Mouse (Mus musculus): ENCODE data around the gene Sfxn1. TPM values are rescaled to one million over a fixed set of nuclear protein-coding genes. Genes with fewer than 3 reads are reported as not detected.

Gene Sfxn1
- polyA plus RNA-seq, 1 experiment from 2014 or later, result 56.2 TPM

DNA sequence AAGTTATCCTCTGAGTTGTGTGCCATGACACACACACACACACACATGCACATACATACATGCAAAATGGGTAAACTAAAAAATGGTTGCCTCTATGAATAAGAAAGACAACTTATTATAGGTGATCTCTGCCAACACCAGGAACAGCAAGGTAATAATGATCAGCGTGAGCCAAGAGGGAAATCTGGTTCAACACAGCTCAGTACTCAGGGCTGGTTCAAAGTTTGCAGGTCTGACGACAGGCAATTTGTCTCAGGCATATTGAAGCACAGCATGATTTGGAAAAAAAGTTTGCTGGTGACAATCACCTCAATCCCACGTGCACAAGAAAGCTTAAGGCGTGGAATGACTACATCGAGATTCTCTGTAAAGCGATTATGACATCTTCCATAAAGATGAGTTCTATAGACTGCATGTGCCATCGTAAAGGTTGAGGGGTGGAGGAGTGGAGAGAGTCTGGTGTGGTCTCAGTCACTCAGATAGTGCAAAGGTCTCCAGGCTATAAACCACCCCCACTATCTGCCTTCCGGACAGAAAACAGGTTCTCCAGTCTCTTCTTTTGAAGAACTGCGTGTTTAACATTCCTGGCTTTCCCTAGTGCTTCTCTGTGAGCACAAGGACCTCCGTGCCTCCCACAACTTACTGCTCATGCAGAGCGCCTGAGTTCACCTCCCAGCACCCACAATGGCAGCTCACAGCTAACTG is 6.0 kb downstream of the Sfxn1 start:
- Histone ChIP-seq H3K4me3 (replicated peaks) (no peak overlapping the region), H3K36me3 (replicated peaks) (peaks cover 12% of the 10 kb centered on the region; the same call in 1 of the 2 replicates), H3K27me3 (no peaks in the 10 kb centered on the region), H3K4me2 (no peak overlapping the region), H3K9ac (no peak overlapping the region), H3K4me1 (replicated peaks) (peaks cover 77% of the 10 kb centered on the region), H3K27ac (replicated peaks) (peak overlapping the region; percentile 49; the same call in 1 of the 2 replicates), H3K9me3 (replicated peaks) (no peaks in the 10 kb centered on the region)
- no peak for ATAC-seq (ENCODE audit: insufficient read depth)
- 62% methylated on average over 11 of the region's 11 CpGs for WGBS (ENCODE audit: insufficient replicate concordance)

DNA sequence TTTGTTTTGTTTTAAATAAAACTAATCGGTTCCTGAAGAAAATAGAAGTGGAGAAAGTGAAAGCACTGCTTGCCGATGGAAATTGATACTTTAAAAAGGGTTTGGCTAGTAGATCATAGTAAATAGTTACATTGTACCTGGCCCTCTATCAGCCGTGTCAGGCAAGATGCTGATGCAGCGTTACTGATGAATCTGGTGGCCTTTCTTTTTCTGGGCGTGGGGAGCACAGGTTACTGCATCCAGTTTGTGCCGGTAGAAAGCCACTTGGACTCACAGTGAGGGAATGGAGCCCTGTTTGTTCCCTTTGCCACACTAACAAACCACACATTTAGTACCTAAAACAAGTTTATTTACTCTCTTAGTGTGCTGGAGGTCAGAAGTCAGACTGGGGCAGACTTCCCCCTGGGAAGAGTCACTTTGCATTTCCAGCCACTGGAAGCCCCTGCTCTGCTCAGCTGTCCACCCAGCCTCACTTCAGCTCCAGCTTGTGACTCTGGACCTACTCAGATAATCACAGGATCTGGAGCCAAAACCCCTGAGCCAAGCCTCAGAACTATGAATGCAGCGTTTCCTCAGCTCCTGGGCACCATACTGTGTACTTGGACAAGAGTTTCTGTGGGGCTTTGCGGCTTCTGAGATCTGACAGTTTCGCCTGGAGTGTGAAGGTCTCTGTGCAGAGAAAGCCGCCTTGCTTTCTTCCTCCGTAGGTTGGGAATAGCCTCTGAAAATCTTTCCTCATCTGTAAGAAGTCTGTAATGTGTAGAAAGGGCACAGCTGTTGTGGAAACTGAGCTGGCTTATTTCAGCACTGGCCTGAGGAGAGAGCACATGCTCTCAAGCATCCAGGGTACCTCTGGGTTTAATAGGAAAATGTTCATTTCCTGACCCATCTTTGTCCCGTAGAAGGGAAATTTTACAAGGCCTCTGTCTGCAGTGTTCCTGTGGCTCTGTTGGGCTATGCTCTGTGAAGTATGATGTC is 8.4 kb downstream of the Sfxn1 start:
- Histone ChIP-seq H3K9me3 (replicated peaks) (no peaks in the 10 kb centered on the region), H3K4me3 (replicated peaks) (no peak overlapping the region), H3K4me2 (no peak overlapping the region), H3K36me3 (replicated peaks) (peaks cover 12% of the 10 kb centered on the region), H3K27ac (replicated peaks) (peak overlapping the region; percentile 19; the same call in 1 of the 2 replicates), H3K4me1 (replicated peaks) (peaks cover 63% of the 10 kb centered on the region), H3K27me3 (no peaks in the 10 kb centered on the region), H3K9ac (no peak overlapping the region)
- WGBS (ENCODE audit: insufficient replicate concordance), result 51% methylated on average over 12 of the region's 12 CpGs
- ATAC-seq (ENCODE audit: insufficient read depth), result no peak

DNA sequence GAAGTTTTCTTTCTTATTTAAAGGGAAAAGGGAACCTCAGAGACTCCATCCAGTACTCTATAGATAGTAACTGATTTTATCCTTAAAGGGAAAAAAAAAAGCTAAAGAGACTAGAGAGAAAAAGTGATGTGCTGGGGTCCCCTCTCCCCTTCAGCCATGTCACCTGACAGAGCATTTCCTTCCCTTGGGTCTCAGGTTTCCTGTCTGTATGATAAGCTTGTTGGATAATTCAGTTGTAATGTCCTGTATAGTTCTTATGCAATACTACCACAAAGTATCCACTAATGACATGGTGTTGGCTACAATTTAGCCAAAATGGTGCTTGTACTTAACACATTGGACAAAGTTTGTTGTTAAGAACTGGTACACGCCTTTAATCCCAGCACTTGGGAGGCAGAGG is 9.1 kb downstream of the Sfxn1 start:
- H3K27me3 ChIP-seq, result no peaks in the 10 kb centered on the region
- no peak overlapping the region; the same call in 1 of the 2 replicates for H3K27ac ChIP-seq (replicated peaks)
- peaks cover 13% of the 10 kb centered on the region for H3K36me3 ChIP-seq (replicated peaks)
- H3K4me2 ChIP-seq, result no peak overlapping the region
- H3K9ac ChIP-seq, result no peak overlapping the region
- WGBS (ENCODE audit: insufficient replicate concordance), result 67% methylated on average over 1 of the region's 1 CpGs
- no peak overlapping the region for H3K4me3 ChIP-seq (replicated peaks)
- ATAC-seq (ENCODE audit: insufficient read depth), result no peak
- H3K4me1 ChIP-seq (replicated peaks), result peaks cover 56% of the 10 kb centered on the region
- H3K9me3 ChIP-seq (replicated peaks), result no peaks in the 10 kb centered on the region

DNA sequence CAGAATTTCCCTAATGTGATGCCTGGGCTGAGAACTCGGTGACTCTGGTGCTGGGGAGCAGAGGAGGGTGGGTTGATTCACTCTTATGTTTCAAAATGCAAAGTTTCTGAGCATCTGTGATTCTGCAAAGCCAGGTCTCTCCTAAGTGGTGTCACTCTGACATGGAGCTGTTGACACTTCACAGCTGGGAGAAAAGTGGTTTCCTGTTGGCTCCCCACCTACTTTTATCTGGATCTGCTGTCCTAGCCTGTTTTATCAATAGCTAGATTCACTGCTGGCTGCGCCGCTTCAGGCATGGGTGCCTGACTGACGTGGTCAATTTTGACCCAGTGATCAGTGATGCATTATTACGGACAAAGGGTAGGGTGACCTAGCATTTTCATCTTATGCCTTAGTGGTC is 11.3 kb downstream of the Sfxn1 start:
- Histone ChIP-seq H3K36me3 (replicated peaks) (peaks cover 27% of the 10 kb centered on the region), H3K9me3 (replicated peaks) (no peaks in the 10 kb centered on the region), H3K4me1 (replicated peaks) (peaks cover 38% of the 10 kb centered on the region), H3K9ac (no peak overlapping the region), H3K27ac (replicated peaks) (no peak overlapping the region), H3K4me2 (no peak overlapping the region), H3K27me3 (no peaks in the 10 kb centered on the region), H3K4me3 (replicated peaks) (no peak overlapping the region)
- 39% methylated on average over 5 of the region's 5 CpGs for WGBS (ENCODE audit: insufficient replicate concordance)
- ATAC-seq (ENCODE audit: insufficient read depth), result no peak

DNA sequence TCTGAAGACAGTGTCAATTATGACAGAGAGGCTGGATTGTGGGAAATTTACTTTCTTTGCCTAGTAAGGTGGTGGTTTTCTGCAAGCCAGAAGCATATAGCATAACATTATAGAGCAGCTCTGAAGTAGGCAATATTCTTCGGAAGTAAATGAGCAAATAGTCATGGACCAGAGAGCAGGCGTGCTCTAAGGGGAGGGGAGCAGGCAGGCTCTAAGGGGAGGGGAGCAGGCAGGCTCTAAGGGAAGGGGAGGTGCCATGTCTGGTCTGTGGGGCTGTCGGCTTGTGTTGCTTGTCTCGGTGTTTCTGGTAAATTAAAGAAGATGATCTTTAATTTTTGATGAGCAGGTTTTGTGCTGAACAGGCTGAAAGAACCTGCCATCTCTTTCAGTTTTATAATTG is 12.5 kb downstream of the Sfxn1 start:
- ATAC-seq (ENCODE audit: insufficient read depth), result no peak
- WGBS (ENCODE audit: insufficient replicate concordance), result 63% methylated on average over 4 of the region's 4 CpGs

DNA sequence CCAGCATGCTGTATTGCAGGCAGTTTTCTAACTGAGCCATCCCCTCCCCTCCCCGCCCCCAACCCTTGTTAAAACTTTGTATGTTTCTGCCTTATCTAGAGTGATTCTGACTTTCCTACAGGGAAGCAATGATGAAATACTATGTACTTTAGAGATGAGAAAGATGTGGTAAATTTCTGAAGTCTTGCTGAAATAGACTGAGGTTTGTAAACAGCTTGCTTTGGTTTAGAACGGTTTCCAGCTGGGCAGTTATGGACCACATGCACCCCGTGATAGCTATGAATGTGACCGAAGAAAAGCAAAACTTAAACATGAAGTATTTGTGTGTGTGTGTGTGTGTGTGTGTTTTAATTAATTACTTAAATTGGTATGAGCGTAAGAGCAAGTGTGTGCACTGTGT is 13.2 kb downstream of the Sfxn1 start:
- H3K9me3 ChIP-seq (replicated peaks), result no peaks in the 10 kb centered on the region
- no peak overlapping the region for H3K4me2 ChIP-seq
- H3K4me1 ChIP-seq (replicated peaks), result peaks cover 22% of the 10 kb centered on the region
- peaks cover 45% of the 10 kb centered on the region for H3K36me3 ChIP-seq (replicated peaks)
- 75% methylated on average over 5 of the region's 5 CpGs for WGBS (ENCODE audit: insufficient replicate concordance)
- ATAC-seq (ENCODE audit: insufficient read depth), result no peak
- no peak overlapping the region for H3K4me3 ChIP-seq (replicated peaks)
- H3K27ac ChIP-seq (replicated peaks), result no peak overlapping the region
- no peaks in the 10 kb centered on the region for H3K27me3 ChIP-seq
- H3K9ac ChIP-seq, result no peak overlapping the region

More for the DNA sequence above, 12.5 kb downstream of the Sfxn1 start:
- H3K27ac ChIP-seq (replicated peaks), result no peak overlapping the region
- peaks cover 39% of the 10 kb centered on the region for H3K36me3 ChIP-seq (replicated peaks)
- no peaks in the 10 kb centered on the region for H3K27me3 ChIP-seq
- H3K9ac ChIP-seq, result no peak overlapping the region
- H3K4me2 ChIP-seq, result no peak overlapping the region
- peaks cover 27% of the 10 kb centered on the region for H3K4me1 ChIP-seq (replicated peaks)
- no peaks in the 10 kb centered on the region for H3K9me3 ChIP-seq (replicated peaks)
- no peak overlapping the region for H3K4me3 ChIP-seq (replicated peaks)

DNA sequence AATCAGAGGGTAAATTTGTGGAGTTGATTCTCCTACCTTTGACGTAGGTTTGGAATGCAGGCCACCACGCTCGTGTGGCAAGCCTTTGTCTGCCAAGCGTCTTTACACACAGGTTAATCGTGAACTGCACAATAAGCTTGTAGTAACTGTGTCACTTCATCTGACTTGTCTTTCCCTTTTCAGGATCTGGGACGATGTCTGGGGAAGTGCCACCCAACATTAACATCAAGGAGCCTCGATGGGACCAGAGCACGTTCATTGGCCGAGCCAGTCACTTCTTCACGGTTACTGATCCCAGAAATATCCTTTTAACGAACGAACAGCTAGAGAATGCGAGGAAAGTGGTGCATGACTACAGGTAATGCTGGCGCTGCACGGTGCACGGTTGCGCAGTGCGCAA is 13.6 kb downstream of the Sfxn1 start:
- H3K9me3 ChIP-seq (replicated peaks), result no peaks in the 10 kb centered on the region
- H3K9ac ChIP-seq, result no peak overlapping the region
- ATAC-seq (ENCODE audit: insufficient read depth), result no peak
- no peak overlapping the region for H3K4me3 ChIP-seq (replicated peaks)
- H3K4me1 ChIP-seq (replicated peaks), result peaks cover 17% of the 10 kb centered on the region
- no peak overlapping the region for H3K27ac ChIP-seq (replicated peaks)
- no peak overlapping the region for H3K4me2 ChIP-seq
- H3K36me3 ChIP-seq (replicated peaks), result peaks cover 50% of the 10 kb centered on the region
- H3K27me3 ChIP-seq, result no peaks in the 10 kb centered on the region
- WGBS (ENCODE audit: insufficient replicate concordance), result 87% methylated on average over 18 of the region's 18 CpGs

DNA sequence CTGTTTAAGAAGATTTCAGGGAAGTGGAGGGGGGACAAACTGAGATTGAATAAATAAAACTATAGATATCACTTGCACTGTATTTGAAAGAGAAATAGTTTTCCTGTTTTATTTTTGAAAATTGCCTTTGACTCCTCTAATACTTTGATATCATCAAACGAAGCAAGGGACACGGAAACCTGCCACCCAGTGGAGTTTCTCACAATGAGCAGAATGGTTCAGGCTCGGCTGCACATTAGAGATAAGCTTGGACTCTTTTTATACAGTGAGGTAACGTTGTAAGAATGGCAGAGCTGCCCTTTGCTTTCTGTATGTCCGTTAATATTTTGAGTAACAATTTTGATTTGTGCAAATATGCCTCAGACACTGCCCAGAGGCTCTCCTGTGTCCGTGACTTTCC is 20.1 kb downstream of the Sfxn1 start:
- H3K9ac ChIP-seq, result no peak overlapping the region
- no peak overlapping the region for H3K27ac ChIP-seq (replicated peaks)
- no peak overlapping the region for H3K4me3 ChIP-seq (replicated peaks)
- no peak for ATAC-seq (ENCODE audit: insufficient read depth)
- H3K4me1 ChIP-seq (replicated peaks), result no peaks in the 10 kb centered on the region
- no peaks in the 10 kb centered on the region for H3K27me3 ChIP-seq
- peaks cover 95% of the 10 kb centered on the region for H3K36me3 ChIP-seq (replicated peaks)
- no peak overlapping the region for H3K4me2 ChIP-seq
- no peaks in the 10 kb centered on the region for H3K9me3 ChIP-seq (replicated peaks)
- 39% methylated on average over 6 of the region's 6 CpGs for WGBS (ENCODE audit: insufficient replicate concordance)

DNA sequence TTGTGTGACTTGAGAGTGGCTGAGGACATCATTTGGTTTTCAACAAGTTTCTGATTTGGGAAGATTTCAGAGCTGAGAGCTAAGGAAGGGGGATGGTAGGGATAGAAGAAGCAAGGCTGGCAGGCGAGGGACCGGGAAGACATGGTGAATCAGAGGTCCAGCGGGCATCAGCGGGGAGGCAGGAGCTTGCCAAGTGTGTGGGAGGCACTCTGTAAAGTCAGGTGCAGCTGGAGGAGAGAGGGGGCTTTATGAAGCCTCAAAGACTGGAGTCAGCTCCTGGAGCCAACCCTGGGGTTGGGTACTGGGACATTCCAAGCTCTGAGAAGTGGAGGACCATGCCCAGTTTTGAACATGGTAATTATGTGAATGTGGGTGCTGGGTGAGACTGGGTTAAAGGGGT is 22.7 kb downstream of the Sfxn1 start:
- Histone ChIP-seq H3K27me3 (no peaks in the 10 kb centered on the region), H3K4me2 (no peak overlapping the region), H3K9ac (no peak overlapping the region), H3K36me3 (replicated peaks) (peaks cover 89% of the 10 kb centered on the region), H3K9me3 (replicated peaks) (no peaks in the 10 kb centered on the region), H3K27ac (replicated peaks) (no peak overlapping the region), H3K4me1 (replicated peaks) (no peaks in the 10 kb centered on the region), H3K4me3 (replicated peaks) (no peak overlapping the region)
- WGBS (ENCODE audit: insufficient replicate concordance), result 77% methylated on average over 4 of the region's 4 CpGs
- no peak for ATAC-seq (ENCODE audit: insufficient read depth)

DNA sequence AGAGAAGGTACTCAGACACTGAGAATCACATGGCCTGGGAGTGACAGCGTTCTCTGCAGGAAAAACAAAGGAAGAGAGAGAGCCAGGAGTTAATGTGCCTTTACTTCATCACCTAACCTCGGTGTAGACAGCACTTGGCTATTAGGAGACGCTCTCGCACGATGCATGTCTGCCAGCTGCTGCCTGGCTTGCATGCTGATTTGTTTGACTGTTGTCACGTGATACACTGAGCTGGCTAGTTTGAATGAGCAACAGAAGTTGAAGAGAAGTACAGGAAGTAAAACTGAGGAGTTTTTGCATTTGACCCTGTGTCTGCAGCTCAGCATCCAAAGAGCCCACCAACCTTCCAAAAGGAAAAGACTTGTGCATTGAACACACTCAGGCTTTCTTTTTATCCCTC is 23.3 kb downstream of the Sfxn1 start:
- WGBS (ENCODE audit: insufficient replicate concordance), result 77% methylated on average over 6 of the region's 6 CpGs
- no peak overlapping the region for H3K27ac ChIP-seq (replicated peaks)
- H3K4me1 ChIP-seq (replicated peaks), result no peaks in the 10 kb centered on the region
- peaks cover 89% of the 10 kb centered on the region for H3K36me3 ChIP-seq (replicated peaks)
- H3K9ac ChIP-seq, result no peak overlapping the region
- no peak overlapping the region for H3K4me2 ChIP-seq
- no peaks in the 10 kb centered on the region for H3K27me3 ChIP-seq
- no peak for ATAC-seq (ENCODE audit: insufficient read depth)
- no peak overlapping the region for H3K4me3 ChIP-seq (replicated peaks)
- H3K9me3 ChIP-seq (replicated peaks), result no peaks in the 10 kb centered on the region

DNA sequence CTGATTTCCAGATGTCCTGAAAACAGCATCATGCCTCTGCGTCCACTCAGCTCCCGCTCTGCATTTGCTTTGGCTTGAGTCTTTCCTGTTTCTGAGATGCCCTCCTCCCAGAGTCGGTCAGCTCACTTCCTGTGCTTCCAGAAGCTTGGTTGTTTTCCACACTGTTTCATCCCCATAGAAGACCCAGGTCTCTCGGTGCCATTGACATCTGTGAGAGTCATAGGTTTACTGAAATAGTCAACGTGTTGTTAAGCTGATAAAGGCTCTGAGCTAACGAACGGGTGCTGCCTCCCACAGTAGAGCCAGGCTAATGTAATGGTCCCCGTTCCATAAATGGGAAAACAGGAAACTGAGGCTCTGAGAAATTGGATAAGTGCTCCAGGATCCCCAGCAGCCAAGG is 24.1 kb downstream of the Sfxn1 start:
- Histone ChIP-seq H3K4me3 (replicated peaks) (no peak overlapping the region), H3K27me3 (no peaks in the 10 kb centered on the region), H3K9me3 (replicated peaks) (no peaks in the 10 kb centered on the region), H3K4me2 (no peak overlapping the region), H3K4me1 (replicated peaks) (no peaks in the 10 kb centered on the region), H3K36me3 (replicated peaks) (peaks cover 90% of the 10 kb centered on the region), H3K9ac (no peak overlapping the region), H3K27ac (replicated peaks) (no peak overlapping the region)
- 75% methylated on average over 8 of the region's 8 CpGs for WGBS (ENCODE audit: insufficient replicate concordance)
- no peak for ATAC-seq (ENCODE audit: insufficient read depth)
